8 mouse cellular contexts compared by ENCODE assay signal in the genomic region with DNA sequence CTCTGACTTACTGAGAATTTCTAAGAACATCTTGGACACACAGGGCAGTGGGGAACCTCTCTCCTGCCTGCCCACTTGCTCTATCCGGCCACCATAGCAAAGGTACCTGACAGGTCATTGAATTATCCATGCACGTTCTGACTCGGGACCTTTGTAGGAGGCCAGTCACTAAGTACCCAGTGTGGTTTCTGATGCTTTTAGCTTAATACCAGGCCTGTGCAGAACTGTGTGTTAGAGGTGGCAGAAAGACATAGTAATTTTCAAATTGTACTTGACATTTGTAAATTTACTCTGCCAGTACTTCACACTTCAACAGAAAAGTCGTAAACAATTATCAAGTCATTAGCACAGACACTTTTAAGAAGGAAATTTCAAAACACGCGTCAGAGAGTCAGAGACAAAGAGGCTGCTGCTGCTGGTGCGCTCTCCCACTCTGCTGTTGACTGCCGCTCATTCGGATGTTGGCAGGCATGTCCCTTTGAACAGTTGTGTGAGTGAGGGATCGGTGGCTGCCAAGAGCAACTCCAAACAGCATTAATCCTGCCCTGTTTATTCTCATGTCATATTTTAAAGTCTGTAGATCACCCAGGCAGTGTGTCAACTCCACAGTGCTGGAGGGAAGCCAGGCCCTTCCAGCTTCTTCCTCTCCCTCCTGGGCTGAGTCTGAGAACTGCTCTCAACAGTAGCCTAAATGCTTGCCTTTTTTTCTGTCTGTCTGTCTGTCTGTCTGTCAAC.
DNase-seq lines count a peak whose midpoint lies in the region; ATAC-seq lines count a peak whose summit lies in the region.
"Had no signal": no experiment of that assay in that cellular context is flagged by ENCODE, and none has a peak within 500 bp of the region (broad histone marks: within the 10 kb centered on the region; RNA-seq: fewer than 3 reads in every experiment).

No protein-coding gene starts in this region.

- H3K4me2 ChIP-seq in embryonic facial prominence, embryonic 14.5 days (ENCODE audit: low read depth, low read length), result no peak overlapping the region
- no peak overlapping the region for H3K4me2 ChIP-seq in stomach, embryonic 14.5 days (replicated peaks; ENCODE audit: low read depth, low read length)

- peaks cover 8% of the 10 kb centered on the region for H3K9me3 ChIP-seq in embryonic facial prominence, embryonic 14.5 days (ENCODE audit: control insufficient read depth, low read length)
- peaks cover 6% of the 10 kb centered on the region; the same call in 1 of the 2 replicates for H3K9me3 ChIP-seq in stomach, embryonic 14.5 days (ENCODE audit: control insufficient read depth, low read depth, low read length)

- peaks cover 42% of the 10 kb centered on the region for H3K36me3 ChIP-seq in embryonic facial prominence, embryonic 14.5 days (ENCODE audit: control insufficient read depth, insufficient read depth, low read length)
- peaks cover 7% of the 10 kb centered on the region for H3K36me3 ChIP-seq in stomach, embryonic 14.5 days (ENCODE audit: control insufficient read depth, insufficient read depth, low read length)

- 73% methylated on average over 10 of the region's 10 CpGs for WGBS in embryonic facial prominence, embryonic 14.5 days
- WGBS in stomach, embryonic 14.5 days, result 30% methylated on average over 10 of the region's 10 CpGs

- H3K27me3 ChIP-seq in embryonic facial prominence, embryonic 14.5 days (replicated peaks; ENCODE audit: control insufficient read depth, insufficient read depth, low read length), result no peaks in the 10 kb centered on the region
- no peaks in the 10 kb centered on the region for H3K27me3 ChIP-seq in stomach, embryonic 14.5 days (ENCODE audit: control insufficient read depth, insufficient read depth, low read length)

- H3K9ac ChIP-seq in embryonic facial prominence, embryonic 14.5 days (ENCODE audit: low read depth, low read length), result no peak overlapping the region
- no peak overlapping the region for H3K9ac ChIP-seq in stomach, embryonic 14.5 days (replicated peaks; ENCODE audit: low read depth, low read length)

- no peaks in the 10 kb centered on the region for H3K4me1 ChIP-seq in embryonic facial prominence, embryonic 14.5 days (ENCODE audit: control insufficient read depth, insufficient read depth, low read length)
- peaks cover 11% of the 10 kb centered on the region for H3K4me1 ChIP-seq in stomach, embryonic 14.5 days (ENCODE audit: control insufficient read depth, insufficient read depth, low read length)

- no peak overlapping the region for H3K27ac ChIP-seq in embryonic facial prominence, embryonic 14.5 days (replicated peaks; ENCODE audit: low read depth, low read length)
- no peak overlapping the region for H3K27ac ChIP-seq in stomach, embryonic 14.5 days (ENCODE audit: low read length)
- H3K27ac ChIP-seq: heart, adult 2 months had no signal

- no peak overlapping the region for H3K4me3 ChIP-seq in embryonic facial prominence, embryonic 14.5 days (ENCODE audit: low read depth, low read length)
- no peak overlapping the region for H3K4me3 ChIP-seq in stomach, embryonic 14.5 days (ENCODE audit: low read depth, low read length)
- H3K4me3 ChIP-seq: heart, adult 2 months had no signal

- DNase-seq in layer of hippocampus, adult 11-12 months (ENCODE audit: low spot score), result peak; percentile 32
- DNase-seq in layer of hippocampus, adult 9-10 months (ENCODE audit: low spot score), result no peak
- DNase-seq in embryonic facial prominence, embryonic 14.5 days (ENCODE audit: low spot score), result peak; percentile 78
- DNase-seq in heart, postnatal 14 days, result peak; percentile 39 to 48
- DNase-seq in layer of hippocampus, adult 9-11 months, result peak; percentile 66
- DNase-seq in urinary bladder, postnatal 10 days (ENCODE audit: low spot score), result no peak

- ATAC-seq in embryonic facial prominence, embryonic 14.5 days (ENCODE audit: low read depth), result peak; percentile 72
- peak; percentile 85 for ATAC-seq in stomach, embryonic 14.5 days (ENCODE audit: insufficient number of reproducible peaks, insufficient read depth, low FRiP score, low read depth)

- intact Hi-C loops in heart, postnatal 14 days (cut with DNase I), result loop anchor here (5.0 kb wide), 1 partner anchor 75 kb away; a partner anchor contains a TSS

Comparison
In these comparisons a context has a peak if more than half of its experiments do, and no peak if none do; other contexts are left out.
1. DNase-seq: peak in layer of hippocampus, adult 11-12 months (single experiment), embryonic facial prominence, embryonic 14.5 days (single experiment), heart, postnatal 14 days (2 of 2) and layer of hippocampus, adult 9-11 months (single experiment); none in layer of hippocampus, adult 9-10 months (single experiment) and urinary bladder, postnatal 10 days (single experiment).